8 mouse cellular contexts compared by ENCODE assay signal in genomic region chr3:30994859-30995258, GRCm38 (mm10). TPM values are rescaled to one million over a fixed set of nuclear protein-coding genes. Genes with fewer than 3 reads are reported as not detected.
DNase-seq lines count a peak whose midpoint lies in the region; ATAC-seq and TF ChIP-seq lines count a peak whose summit lies in the region.

No protein-coding gene starts in this region.

- WGBS in hindbrain, postnatal 0 days: 19% methylated on average over 6 of the region's 6 CpGs

- TF ChIP-seq POLR2A in myocyte (IDR thresholded peaks at IDR 0.05; ENCODE audit: insufficient read length, low read depth): no peak

- no peaks in the 10 kb centered on the region for H3K27me3 ChIP-seq in hindbrain, postnatal 0 days (ENCODE audit: insufficient read depth, low read length)
- H3K27me3 ChIP-seq in myocyte (ENCODE audit: control insufficient read depth, insufficient read depth, insufficient read length): no peaks in the 10 kb centered on the region

- no peak for ATAC-seq in hindbrain, postnatal 0 days

- TF ChIP-seq CTCF in layer of hippocampus, adult 2 months (conservative IDR thresholded peaks at IDR 0.05): no peak
- TF ChIP-seq CTCF in hindbrain, postnatal 0 days (IDR thresholded peaks at IDR 0.05; ENCODE audit: low read depth): no peak

- no peaks in the 10 kb centered on the region for H3K9me3 ChIP-seq in hindbrain, postnatal 0 days (ENCODE audit: low read length)

- no peak overlapping the region for H3ac ChIP-seq in myocyte (ENCODE audit: control insufficient read depth, insufficient read length)

- peaks cover 8% of the 10 kb centered on the region for H3K4me1 ChIP-seq in hindbrain, postnatal 0 days (ENCODE audit: insufficient read depth, low read length)

- H3K79me2 ChIP-seq in myocyte (ENCODE audit: control insufficient read depth, insufficient read depth): peaks cover 37% of the 10 kb centered on the region

- peak overlapping the region; percentile 95 for H3K27ac ChIP-seq in layer of hippocampus, adult 2 months
- peak overlapping the region; percentile 86; the same call in 1 of the 2 replicates for H3K27ac ChIP-seq in hindbrain, postnatal 0 days

- H3K4me3 ChIP-seq in layer of hippocampus, adult 2 months: peak overlapping the region; percentile 84
- H3K4me3 ChIP-seq in hindbrain, postnatal 0 days (ENCODE audit: low read length): peak overlapping the region; percentile 72
- H3K4me3 ChIP-seq in myocyte: peak overlapping the region; percentile 72

- H3K36me3 ChIP-seq in hindbrain, postnatal 0 days (ENCODE audit: insufficient read depth, low read length): no peaks in the 10 kb centered on the region
- H3K36me3 ChIP-seq in myocyte (ENCODE audit: control insufficient read depth, insufficient read depth): no peaks in the 10 kb centered on the region

- peak overlapping the region; percentile 67 for H3K9ac ChIP-seq in hindbrain, postnatal 0 days (replicated peaks; ENCODE audit: low read length)

- H3K4me2 ChIP-seq in hindbrain, postnatal 0 days (ENCODE audit: low read depth, low read length): peak overlapping the region; percentile 67
- peak overlapping the region; percentile 89 for H3K4me2 ChIP-seq in myocyte (ENCODE audit: low read depth)

- DNase-seq in layer of hippocampus, adult 2 months (ENCODE audit: low spot score in 2 of 2): no peak
- DNase-seq in layer of hippocampus, postnatal 14 days (ENCODE audit: low spot score in 2 of 2): no peak
- DNase-seq in c-Kit-positive CD71-positive TER-119-positive erythroid progenitor cells, embryonic 14.5 days (ENCODE audit: low spot score): peak; percentile 14
- no peak for DNase-seq in hindbrain, postnatal 0 days (ENCODE audit: low spot score)
- no peak for DNase-seq in adrenal gland, adult 18-20 months (ENCODE audit: low spot score in 2 of 2)
- no peak for DNase-seq in right cerebral cortex, adult 2 months (ENCODE audit: low spot score in 2 of 2)
- DNase-seq in adrenal gland, adult 8-10 months: no peak

TF ChIP-seq in myocyte, 11 proteins besides CTCF, POLR2A, EP300 and RAD21:
- TF ChIP-seq USF1 (IDR thresholded peaks at IDR 0.05; ENCODE audit: low read depth) (no peak), CEBPB (IDR thresholded peaks at IDR 0.05; ENCODE audit: insufficient read depth, poor library complexity, severe bottlenecking) (no peak), E2F4 (IDR thresholded peaks at IDR 0.05; ENCODE audit: insufficient read depth) (no peak), TCF12 (IDR thresholded peaks at IDR 0.05; ENCODE audit: insufficient read depth, poor library complexity, severe bottlenecking) (no peak), TCF3 (IDR thresholded peaks at IDR 0.05; ENCODE audit: insufficient read length, low read depth) (no peak), MYOD1 (IDR thresholded peaks at IDR 0.05; ENCODE audit: control insufficient read depth in 1 of 3, insufficient read length in 2 of 3, low read depth in 2 of 3) (no peak), MYOG (IDR thresholded peaks at IDR 0.05; ENCODE audit: control insufficient read depth in 1 of 3, insufficient read depth in 1 of 3, insufficient read length in 2 of 3, low read depth in 2 of 3) (no peak), REST (IDR thresholded peaks at IDR 0.05; ENCODE audit: insufficient read depth, insufficient read length) (no peak), SRF (IDR thresholded peaks at IDR 0.05; ENCODE audit: control insufficient read depth, insufficient read length, low read depth) (no peak), MAX (IDR thresholded peaks at IDR 0.05; ENCODE audit: low read depth) (no peak), POLR2AphosphoS2 (IDR thresholded peaks at IDR 0.05; ENCODE audit: insufficient read length, low read depth) (no peak)
TF ChIP-seq in myocyte: peak in this region for 0.

RNA-seq across cellular contexts. Expression of gene Prkci, which starts 0.7 kb away (rescaled TPM):
- total RNA-seq in layer of hippocampus, adult 2 months (2021): 10 to 100 TPM; 60.9 to 65.0 TPM
- total RNA-seq in layer of hippocampus, postnatal 14 days (2021): 10 to 100 TPM; 56.8 to 59.5 TPM
- 35.0 and 45.2 TPM in 2 replicates for total RNA-seq in hindbrain, postnatal 0 days (2014; rRNA removed)
- polyA plus RNA-seq in hindbrain, postnatal 0 days (2015; fragmentation: Nextera tagmentation; extraction: Ambion mirVana): 20.5 and 20.8 TPM in 2 replicates
- polyA plus RNA-seq in myocyte (2012; fragmentation: generic; extraction: Trizol): 10.8 TPM
- total RNA-seq in adrenal gland, adult 18-20 months (2021): 10 to 100 TPM; 42.8 TPM
- 10 to 100 TPM; 46.4 to 50.6 (median 50.1) TPM for total RNA-seq in adrenal gland, adult 8-10 months (2022)

RNA-seq across cellular contexts. Expression of gene Phc3, which starts 25.6 kb away (rescaled TPM):
- total RNA-seq in layer of hippocampus, adult 2 months (2021): 10 to 100 TPM; 43.2 to 45.7 TPM
- 10 to 100 TPM; 37.0 to 37.9 TPM for total RNA-seq in layer of hippocampus, postnatal 14 days (2021)
- total RNA-seq in hindbrain, postnatal 0 days (2014; rRNA removed): 25.8 and 27.4 TPM in 2 replicates
- polyA plus RNA-seq in hindbrain, postnatal 0 days (2015; fragmentation: Nextera tagmentation; extraction: Ambion mirVana): 6.4 and 7.4 TPM in 2 replicates
- 4.8 TPM for polyA plus RNA-seq in myocyte (2012; fragmentation: generic; extraction: Trizol)
- total RNA-seq in adrenal gland, adult 18-20 months (2021): 10 to 100 TPM; 30.6 to 31.9 TPM
- 10 to 100 TPM; 33.5 to 60.0 (median 42.9) TPM for total RNA-seq in adrenal gland, adult 8-10 months (2022)
